In the genomic region with DNA sequence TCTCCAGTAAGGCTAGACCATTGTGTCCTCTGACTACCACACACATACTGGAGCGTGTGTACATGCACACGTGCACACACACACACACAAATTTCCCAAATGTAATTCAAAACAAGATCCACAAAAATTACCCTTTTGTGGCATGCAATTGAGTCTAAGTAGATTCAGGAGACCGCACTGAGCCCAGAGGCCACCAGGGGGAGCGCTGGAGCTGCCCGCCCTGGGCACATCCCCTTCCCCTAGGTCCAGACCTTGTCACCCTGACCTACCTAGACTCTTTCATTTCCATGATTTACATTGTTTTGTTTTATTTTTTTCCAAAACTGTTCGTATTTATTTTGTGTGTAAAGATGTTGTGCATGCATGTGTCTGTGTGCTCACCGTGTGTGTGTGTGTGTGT, we compare ENCODE assay signal across 8 mouse cellular contexts. TPM values are rescaled to one million over a fixed set of nuclear protein-coding genes. Genes with fewer than 3 reads are reported as not detected.
A peak's percentile ranks its signal among the peaks of the same experiment; 100 is the strongest.
DNase-seq lines count a peak whose midpoint lies in the region; ATAC-seq and TF ChIP-seq lines count a peak whose summit lies in the region.

No protein-coding gene starts in this region.

- no peaks in the 10 kb centered on the region for H3K36me3 ChIP-seq in heart, postnatal 0 days (replicated peaks; ENCODE audit: control insufficient read depth, insufficient read depth, low read length)
- no peaks in the 10 kb centered on the region for H3K36me3 ChIP-seq in heart, embryonic 10.5 days
- H3K36me3 ChIP-seq in kidney, postnatal 0 days (ENCODE audit: insufficient read depth, low read length) = no peaks in the 10 kb centered on the region

- WGBS in heart, postnatal 0 days = 7% methylated on average over 7 of the region's 7 CpGs
- WGBS in heart, embryonic 10.5 days = 7% methylated on average over 7 of the region's 7 CpGs
- WGBS in kidney, postnatal 0 days = 11% methylated on average over 7 of the region's 7 CpGs

- no peaks in the 10 kb centered on the region for H3K9me3 ChIP-seq in heart, postnatal 0 days (replicated peaks; ENCODE audit: control insufficient read depth, low read length)
- no peaks in the 10 kb centered on the region for H3K9me3 ChIP-seq in heart, embryonic 10.5 days
- H3K9me3 ChIP-seq in kidney, postnatal 0 days (replicated peaks; ENCODE audit: low read length) = no peaks in the 10 kb centered on the region

- H3K4me1 ChIP-seq in heart, postnatal 0 days (ENCODE audit: control insufficient read depth, insufficient read depth) = no peaks in the 10 kb centered on the region
- H3K4me1 ChIP-seq in heart, embryonic 10.5 days = peaks cover 17% of the 10 kb centered on the region
- no peaks in the 10 kb centered on the region; the same call in 1 of the 2 replicates for H3K4me1 ChIP-seq in kidney, postnatal 0 days (replicated peaks; ENCODE audit: insufficient read depth, low read length)

- TF ChIP-seq CTCF in heart, postnatal 0 days (IDR thresholded peaks at IDR 0.05; ENCODE audit: low read depth) = peak; percentile 69
- TF ChIP-seq CTCF in kidney, postnatal 0 days (IDR thresholded peaks at IDR 0.05; ENCODE audit: low read depth) = peak; percentile 86

- ATAC-seq in heart, postnatal 0 days (ENCODE audit: insufficient read depth, low read depth) = no peak
- ATAC-seq in kidney, postnatal 0 days (replicated peaks; ENCODE audit: low FRiP score, low read depth) = no peak

- H3K4me3 ChIP-seq in heart, postnatal 0 days (ENCODE audit: low read depth, low read length) = no peak overlapping the region
- H3K4me3 ChIP-seq in heart, embryonic 10.5 days = no peak overlapping the region
- no peak overlapping the region for H3K4me3 ChIP-seq in kidney, postnatal 0 days (replicated peaks; ENCODE audit: low read depth, low read length)

- H3K27me3 ChIP-seq in heart, postnatal 0 days (ENCODE audit: control insufficient read depth, insufficient read depth, low read length) = 0 out of 2 replicates have a peak, but pooled peaks cover 8% of the 10 kb centered on the region
- H3K27me3 ChIP-seq in heart, embryonic 10.5 days (ENCODE audit: insufficient read depth, poor library complexity, severe bottlenecking) = peaks cover 38% of the 10 kb centered on the region
- no peaks in the 10 kb centered on the region for H3K27me3 ChIP-seq in kidney, postnatal 0 days (ENCODE audit: insufficient read depth, low read length)

- DNase-seq in heart, postnatal 0 days (ENCODE audit: low spot score) = peak; percentile 36
- no peak for DNase-seq in heart, embryonic 10.5 days (ENCODE audit: low spot score)
- peak; percentile 60 for DNase-seq in urinary bladder, postnatal 25 days (ENCODE audit: low spot score)
- no peak for DNase-seq in urinary bladder, postnatal 10 days (ENCODE audit: low spot score)
- peak; percentile 71 for DNase-seq in cerebellum, adult 9-11 months
- DNase-seq in kidney, postnatal 0 days (ENCODE audit: low spot score) = peak; percentile 54
- DNase-seq in naive thymus-derived CD4-positive, alpha-beta T cell, adult 2 months (ENCODE audit: low read depth) = peak; percentile 85
- DNase-seq in frontal cortex, postnatal 25 days (ENCODE audit: low spot score in 2 of 2) = no peak

- H3K9ac ChIP-seq in heart, postnatal 0 days (replicated peaks; ENCODE audit: low read depth, low read length) = no peak overlapping the region
- H3K9ac ChIP-seq in kidney, postnatal 0 days (ENCODE audit: low read depth, low read length) = no peak overlapping the region

- no peak for TF ChIP-seq EP300 in heart, postnatal 0 days (IDR thresholded peaks at IDR 0.05; ENCODE audit: low read depth)

- H3K4me2 ChIP-seq in heart, postnatal 0 days (ENCODE audit: low read depth, low read length) = no peak overlapping the region
- H3K4me2 ChIP-seq in kidney, postnatal 0 days (ENCODE audit: low read length) = no peak overlapping the region

- H3K27ac ChIP-seq in heart, postnatal 0 days (ENCODE audit: low read depth) = no peak overlapping the region
- no peak overlapping the region for H3K27ac ChIP-seq in heart, embryonic 10.5 days
- H3K27ac ChIP-seq in kidney, postnatal 0 days = no peak overlapping the region

RNA-seq across cellular contexts. Expression of a gene that starts 1.9 kb away (rescaled TPM):
- total RNA-seq in heart, postnatal 0 days (2014; rRNA removed; ENCODE audit: low replicate concordance) = 0.11 and 0.93 TPM in 2 replicates
- 0.64 and 0.85 TPM in 2 replicates for polyA plus RNA-seq in heart, postnatal 0 days (2015; fragmentation: Nextera tagmentation; extraction: Ambion mirVana)
- 1.5 and 2.1 TPM in 2 replicates for polyA plus RNA-seq in heart, embryonic 10.5 days (2016; fragmentation: Nextera tagmentation; extraction: Ambion mirVana)
- 3.4 TPM in 2 replicates for polyA plus RNA-seq in kidney, postnatal 0 days (2015; fragmentation: Nextera tagmentation; extraction: Ambion mirVana)

RNA-seq across cellular contexts. Expression of a gene that starts 8.8 kb away (rescaled TPM):
- total RNA-seq in heart, postnatal 0 days (2014; rRNA removed; ENCODE audit: low replicate concordance) = not detected in 2 replicates
- not detected in 2 replicates for polyA plus RNA-seq in heart, postnatal 0 days (2015; fragmentation: Nextera tagmentation; extraction: Ambion mirVana)
- 0.08 and 0.11 TPM in 2 replicates for polyA plus RNA-seq in heart, embryonic 10.5 days (2016; fragmentation: Nextera tagmentation; extraction: Ambion mirVana)
- 0.11 TPM in 1 of 2 replicates, not detected in the other for polyA plus RNA-seq in kidney, postnatal 0 days (2015; fragmentation: Nextera tagmentation; extraction: Ambion mirVana)

RNA-seq across cellular contexts. Expression of a gene that starts 20.6 kb away (rescaled TPM):
- total RNA-seq in heart, postnatal 0 days (2014; rRNA removed; ENCODE audit: low replicate concordance) = 18.7 and 29.3 TPM in 2 replicates
- polyA plus RNA-seq in heart, postnatal 0 days (2015; fragmentation: Nextera tagmentation; extraction: Ambion mirVana) = 6.3 and 7.5 TPM in 2 replicates
- 8.9 and 10.7 TPM in 2 replicates for polyA plus RNA-seq in heart, embryonic 10.5 days (2016; fragmentation: Nextera tagmentation; extraction: Ambion mirVana)
- polyA plus RNA-seq in kidney, postnatal 0 days (2015; fragmentation: Nextera tagmentation; extraction: Ambion mirVana) = 13.4 and 13.9 TPM in 2 replicates

RNA-seq across cellular contexts. Expression of a gene that starts 43.3 kb away (rescaled TPM):
- 98.1 and 152 TPM in 2 replicates for total RNA-seq in heart, postnatal 0 days (2014; rRNA removed; ENCODE audit: low replicate concordance)
- polyA plus RNA-seq in heart, postnatal 0 days (2015; fragmentation: Nextera tagmentation; extraction: Ambion mirVana) = 134 and 137 TPM in 2 replicates
- polyA plus RNA-seq in heart, embryonic 10.5 days (2016; fragmentation: Nextera tagmentation; extraction: Ambion mirVana) = 197 and 226 TPM in 2 replicates
- polyA plus RNA-seq in kidney, postnatal 0 days (2015; fragmentation: Nextera tagmentation; extraction: Ambion mirVana) = 161 and 168 TPM in 2 replicates

RNA-seq across cellular contexts. Expression of a gene that starts 53.2 kb away (rescaled TPM):
- 23.6 and 31.2 TPM in 2 replicates for total RNA-seq in heart, postnatal 0 days (2014; rRNA removed; ENCODE audit: low replicate concordance)
- polyA plus RNA-seq in heart, postnatal 0 days (2015; fragmentation: Nextera tagmentation; extraction: Ambion mirVana) = 15.1 and 15.2 TPM in 2 replicates
- polyA plus RNA-seq in heart, embryonic 10.5 days (2016; fragmentation: Nextera tagmentation; extraction: Ambion mirVana) = 58.0 and 73.9 TPM in 2 replicates
- 30.6 and 34.2 TPM in 2 replicates for polyA plus RNA-seq in kidney, postnatal 0 days (2015; fragmentation: Nextera tagmentation; extraction: Ambion mirVana)

Comparison
In these comparisons a context has a peak if more than half of its experiments do, and no peak if none do; other contexts are left out.
1. DNase-seq: peak in heart, postnatal 0 days (single experiment), urinary bladder, postnatal 25 days (single experiment), cerebellum, adult 9-11 months (single experiment), kidney, postnatal 0 days (single experiment) and naive thymus-derived CD4-positive, alpha-beta T cell, adult 2 months (single experiment); none in heart, embryonic 10.5 days (single experiment), urinary bladder, postnatal 10 days (single experiment) and frontal cortex, postnatal 25 days (0 of 2).